Mouse (Mus musculus) spleen, postnatal 4 days (tissue): ENCODE measurements around the gene Acap3.

ENCODE experiments used
- DNase-seq, 2 experiments: peaks; one replicate each; pipeline ENCODE4 v3.0.0; 2022; ENCODE audit warnings: low spot score in 2 of 2

The Acap3 gene

DNA sequence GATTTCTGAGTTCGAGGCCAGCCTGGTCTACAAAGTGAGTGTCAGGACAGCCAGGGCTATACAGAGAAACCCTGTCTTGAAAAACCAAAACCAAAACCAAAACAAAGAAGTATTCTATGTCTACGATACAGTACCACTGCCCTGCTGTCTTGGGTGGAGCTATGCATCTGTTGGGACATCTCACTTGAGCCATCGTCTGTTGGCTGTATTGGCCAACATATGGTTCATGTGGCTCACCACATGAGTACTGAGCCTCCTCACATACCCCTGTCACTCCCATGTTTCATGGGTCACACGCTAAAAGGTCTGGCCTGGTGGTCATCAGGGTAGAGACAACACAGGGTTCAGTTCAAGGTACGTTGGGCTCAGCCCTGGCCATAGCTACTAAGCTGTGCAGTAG, 5.3 kb upstream of the Acap3 start:
- DNase-seq, result no peak

DNA sequence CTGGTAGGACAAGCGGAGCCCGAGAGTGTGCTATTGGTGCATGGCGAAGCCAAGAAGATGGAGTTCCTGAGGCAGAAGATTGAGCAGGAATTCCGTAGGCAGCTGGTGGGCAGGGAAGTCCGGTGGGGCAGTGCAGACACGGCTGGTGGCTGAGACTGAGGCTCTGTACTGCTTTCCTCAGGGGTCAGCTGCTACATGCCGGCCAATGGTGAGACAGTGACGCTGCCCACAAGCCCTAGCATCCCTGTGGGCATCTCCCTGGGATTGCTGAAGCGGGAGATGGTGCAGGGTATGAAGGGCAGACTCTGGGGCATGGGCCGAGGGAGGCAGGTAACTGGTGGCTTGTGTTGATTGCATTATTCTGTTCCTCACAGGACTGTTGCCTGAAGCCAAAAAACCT, 3.9 kb upstream of the Acap3 start:
- DNase-seq, result peak; percentile 10 to 53

DNA sequence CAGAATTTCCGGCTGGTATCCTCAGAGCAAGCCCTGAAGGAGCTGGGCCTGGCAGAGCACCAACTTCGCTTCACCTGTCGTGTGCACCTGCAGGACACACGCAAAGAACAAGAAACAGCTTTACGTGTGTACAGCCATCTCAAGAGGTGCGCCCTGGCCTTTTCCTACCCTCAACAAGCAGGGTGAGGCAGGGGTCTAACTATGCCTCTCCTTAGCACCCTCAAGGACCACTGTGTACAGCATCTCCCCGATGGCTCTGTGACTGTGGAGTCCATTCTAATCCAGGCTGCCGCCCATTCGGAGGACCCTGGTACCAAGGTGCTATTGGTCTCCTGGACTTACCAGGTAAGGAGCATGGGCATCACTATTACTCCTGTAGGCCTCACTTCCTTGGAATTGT, 3.4 kb upstream of the Acap3 start:
- DNase-seq, result peak; percentile 10 to 53

DNA sequence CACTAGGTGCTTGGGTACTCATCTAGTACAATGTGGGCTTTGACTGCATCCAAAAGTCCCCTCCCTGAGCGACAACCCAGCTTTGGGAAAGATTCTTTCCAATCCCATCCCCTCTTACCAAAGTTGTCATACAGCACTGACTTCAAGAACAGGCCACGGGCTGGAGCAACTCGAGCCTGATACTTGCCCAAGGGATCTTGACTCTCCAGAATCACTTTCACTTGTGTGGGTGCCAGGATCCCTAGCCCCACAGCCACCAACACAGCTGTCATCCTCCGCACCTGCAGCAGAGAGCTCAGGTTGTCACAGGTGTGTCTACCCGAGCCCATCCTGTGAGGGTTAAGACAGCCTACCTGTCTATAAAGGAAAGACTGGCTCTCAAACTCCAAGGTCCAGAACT, 2.3 kb upstream of the Acap3 start:
- peak in 1 of 2 experiments; percentile 56 for DNase-seq

DNA sequence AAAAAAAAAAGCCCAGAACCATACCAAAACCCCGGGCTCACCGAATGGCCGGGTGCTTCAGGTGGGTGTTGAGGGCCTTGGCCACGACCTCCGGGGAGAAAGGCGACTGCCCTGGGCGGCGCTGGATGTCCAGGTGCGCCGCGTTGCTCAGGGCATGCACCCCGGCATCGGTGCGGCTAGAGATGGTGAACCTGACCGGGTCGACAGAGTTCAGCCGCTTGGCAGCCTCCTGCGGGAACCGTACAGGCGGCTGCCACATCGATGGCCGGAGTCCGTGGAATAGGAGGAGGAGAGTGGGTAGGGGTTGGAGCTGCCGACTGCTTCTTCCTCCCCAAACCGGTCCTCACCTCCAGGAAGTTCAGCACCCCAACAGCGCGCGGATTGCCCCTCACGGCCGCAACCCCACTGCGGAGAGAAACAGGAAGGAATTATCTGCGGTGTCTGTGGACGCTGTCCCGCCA, 581 bp upstream of the Acap3 start:
- DNase-seq, result peak in 1 of 2 experiments; percentile 77

DNA sequence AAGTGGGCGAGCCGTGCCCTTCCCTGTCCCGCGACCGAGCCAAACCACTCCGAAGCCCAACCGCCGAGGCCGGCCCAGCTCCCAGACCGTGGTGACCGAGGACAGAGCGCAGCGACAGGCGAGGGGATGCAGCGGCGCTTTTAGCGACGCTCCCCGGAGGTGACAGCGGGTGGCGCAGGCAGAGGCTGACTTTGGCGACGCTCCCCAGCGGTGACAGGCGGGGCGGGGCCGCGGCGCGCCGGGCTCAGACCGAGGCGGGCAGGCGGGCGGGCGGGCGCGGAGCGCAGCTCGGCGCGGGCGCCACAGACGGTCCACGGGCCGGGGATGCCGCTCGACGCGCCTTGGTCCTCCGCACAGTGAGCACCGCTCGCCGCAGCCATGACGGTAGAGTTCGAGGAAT, 395 bp downstream of the Acap3 start:
- DNase-seq, result peak; percentile 89 to 94

DNA sequence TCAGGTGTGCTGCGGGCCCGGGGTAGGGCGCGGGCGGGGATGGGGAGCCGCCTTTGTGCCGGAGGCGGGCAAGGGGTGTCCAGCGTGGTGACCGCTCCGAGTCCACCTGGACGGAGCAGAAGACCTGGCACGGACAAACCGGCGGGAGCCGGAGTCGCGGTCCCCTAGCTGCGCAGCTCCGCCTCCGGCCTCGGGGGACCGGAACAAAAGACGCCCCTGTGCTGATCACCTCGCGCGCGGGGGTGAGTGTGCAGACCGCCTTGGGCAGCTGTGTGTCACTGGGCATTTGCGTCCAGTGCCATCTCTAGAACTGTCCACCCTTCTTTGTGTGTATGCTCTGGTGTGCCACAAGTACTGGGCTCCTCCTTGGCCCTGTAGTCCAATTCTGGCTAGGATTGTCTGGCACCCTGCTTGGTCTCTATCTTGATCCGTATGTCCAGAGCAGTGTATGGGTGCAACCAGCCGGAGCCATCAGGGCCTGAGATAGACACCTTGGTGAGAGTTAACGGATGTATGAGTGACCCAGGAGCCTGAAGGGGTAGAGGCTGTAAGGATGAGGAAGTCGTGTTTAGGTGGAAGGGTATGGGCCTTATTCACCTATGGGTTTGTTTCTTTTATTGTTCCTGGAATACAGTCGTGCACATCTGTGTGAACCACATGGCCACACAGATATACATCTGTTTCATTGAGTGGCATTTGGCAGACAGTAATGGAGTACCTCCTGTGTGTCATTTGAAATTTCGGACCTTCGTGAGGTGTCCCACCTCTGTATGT, 1.0 kb downstream of the Acap3 start:
- DNase-seq, result peak; percentile 56 to 84

DNA sequence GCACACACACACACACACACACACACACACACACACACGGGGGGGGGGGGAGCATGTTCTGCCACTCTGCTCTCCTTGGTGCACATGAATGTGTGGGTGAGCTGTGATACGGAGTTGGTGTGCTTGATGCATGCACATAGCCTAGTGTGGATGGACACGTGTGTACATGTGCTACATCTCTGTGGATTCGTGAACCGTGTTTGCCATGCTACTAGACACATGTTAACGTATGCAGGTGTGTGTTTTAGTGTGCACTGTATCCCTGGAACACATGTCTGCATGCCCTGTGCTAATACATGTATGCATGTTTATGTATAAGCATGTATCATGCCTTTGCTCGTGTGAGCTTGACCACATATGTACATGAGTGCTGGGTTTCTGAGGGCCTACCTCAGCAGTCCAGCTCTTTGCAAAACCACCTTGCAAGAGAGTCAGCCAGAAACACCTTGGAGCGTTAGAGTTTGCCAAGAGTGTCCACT, 1.6 kb downstream of the Acap3 start:
- peak in 1 of 2 experiments; percentile 57 for DNase-seq

DNA sequence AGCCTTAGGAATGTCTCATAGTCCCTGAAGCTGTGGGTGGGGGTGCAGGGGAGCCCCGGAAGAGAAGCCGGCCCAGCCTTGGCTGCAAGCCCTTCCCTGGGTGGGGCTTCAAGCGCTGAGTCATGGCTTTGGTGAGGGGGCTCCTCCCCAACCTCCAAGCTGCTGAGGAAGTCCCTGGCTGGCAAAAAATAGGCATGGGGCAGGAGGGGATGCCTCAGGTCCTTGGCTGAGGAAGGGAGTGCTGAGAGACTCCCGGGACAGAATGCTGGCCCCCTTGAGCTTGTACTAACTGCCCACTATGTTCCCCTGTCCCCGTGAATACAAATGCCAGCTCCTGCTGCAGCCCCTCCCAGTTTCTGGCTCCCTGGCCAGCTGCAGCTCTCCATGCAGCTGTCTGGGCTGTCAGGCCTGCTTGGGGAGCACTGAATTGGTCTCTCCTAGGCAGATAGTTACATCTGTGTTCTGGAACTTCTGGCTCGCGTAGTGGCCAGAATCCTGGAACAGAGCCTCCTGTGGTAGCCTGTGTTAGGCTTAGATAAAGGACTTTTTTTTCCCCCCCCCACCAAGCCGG, 2.8 kb downstream of the Acap3 start:
- peak; percentile 80 to 83 for DNase-seq

DNA sequence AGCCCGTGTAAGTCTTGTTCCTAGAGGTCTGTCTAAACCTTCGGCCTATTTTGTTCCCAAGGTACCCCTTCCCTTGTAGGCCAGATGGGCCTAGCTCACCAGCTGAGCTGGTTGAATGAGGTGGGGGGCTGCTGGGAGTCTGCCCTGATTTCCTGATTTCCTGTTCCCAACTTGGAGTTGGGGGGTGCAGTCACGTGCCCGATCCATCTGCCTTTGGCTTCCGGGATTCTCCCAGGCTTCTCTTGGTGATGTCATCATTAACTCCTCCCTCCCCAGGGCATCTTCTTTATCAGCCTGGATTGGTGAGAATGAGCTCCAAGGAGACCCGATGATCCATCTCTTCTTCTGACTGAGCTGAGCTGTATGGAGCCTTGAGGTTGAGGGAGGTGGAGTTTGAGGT, 3.6 kb downstream of the Acap3 start:
- DNase-seq, result peak; percentile 13 to 59

DNA sequence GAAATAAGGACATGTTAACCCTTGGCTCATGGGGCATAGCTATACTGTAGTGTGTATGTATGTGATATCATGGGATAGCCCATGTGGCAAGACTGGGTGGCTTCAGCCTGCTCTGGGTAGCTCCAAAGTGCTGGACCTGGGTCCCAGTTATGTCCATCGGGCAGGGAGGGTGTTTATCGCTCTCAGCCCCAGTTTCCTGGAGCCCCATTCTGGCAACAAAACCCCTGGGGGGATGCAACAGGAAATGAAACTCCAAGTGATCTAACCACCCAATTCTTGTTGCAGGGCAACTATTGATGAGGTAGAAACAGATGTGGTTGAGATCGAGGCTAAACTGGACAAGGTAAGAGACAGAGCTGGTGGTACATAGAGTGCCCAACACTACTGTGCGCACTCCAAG, 4.2 kb downstream of the Acap3 start:
- peak in 1 of 2 experiments; percentile 65 for DNase-seq

DNA sequence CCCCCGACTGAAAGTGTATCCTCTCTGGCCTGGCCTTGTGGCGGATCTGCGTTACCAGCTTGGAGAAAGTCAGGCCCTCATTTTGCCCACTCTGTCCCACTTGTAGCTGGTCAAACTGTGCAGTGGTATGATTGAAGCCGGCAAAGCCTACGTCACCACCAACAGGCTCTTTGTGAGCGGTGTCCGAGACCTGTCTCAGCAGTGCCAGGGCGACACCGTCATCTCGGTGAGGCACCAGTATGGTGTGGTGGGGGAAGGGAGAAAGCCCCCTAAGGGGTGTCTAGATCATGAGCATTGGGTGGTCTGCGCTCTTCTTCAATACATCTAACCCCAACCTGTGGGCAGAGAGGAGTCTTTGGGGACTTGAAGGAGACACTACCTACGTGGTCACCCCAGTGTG, 4.8 kb downstream of the Acap3 start:
- DNase-seq, result peak in 1 of 2 experiments; percentile 57

DNA sequence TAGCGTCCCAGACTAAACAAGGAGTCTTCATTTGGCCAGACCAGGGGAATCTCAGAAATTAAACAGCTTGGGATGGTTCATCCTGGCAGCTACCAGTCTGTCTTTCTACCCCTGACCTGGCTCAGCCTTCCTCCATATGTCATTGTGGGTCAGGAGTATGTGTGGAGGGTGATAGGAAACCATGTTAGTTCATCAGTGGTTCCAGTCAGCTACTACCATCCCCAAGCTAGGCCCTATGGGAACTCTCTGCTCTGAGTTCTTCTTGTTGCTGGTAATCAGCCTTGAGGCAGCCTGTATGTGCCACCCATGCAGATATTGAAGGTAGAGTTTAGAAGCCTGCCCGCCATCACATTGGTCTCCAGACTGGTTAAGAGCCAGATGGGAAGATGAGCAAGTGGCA, 6.7 kb downstream of the Acap3 start:
- peak in 1 of 2 experiments; percentile 39 for DNase-seq

DNA sequence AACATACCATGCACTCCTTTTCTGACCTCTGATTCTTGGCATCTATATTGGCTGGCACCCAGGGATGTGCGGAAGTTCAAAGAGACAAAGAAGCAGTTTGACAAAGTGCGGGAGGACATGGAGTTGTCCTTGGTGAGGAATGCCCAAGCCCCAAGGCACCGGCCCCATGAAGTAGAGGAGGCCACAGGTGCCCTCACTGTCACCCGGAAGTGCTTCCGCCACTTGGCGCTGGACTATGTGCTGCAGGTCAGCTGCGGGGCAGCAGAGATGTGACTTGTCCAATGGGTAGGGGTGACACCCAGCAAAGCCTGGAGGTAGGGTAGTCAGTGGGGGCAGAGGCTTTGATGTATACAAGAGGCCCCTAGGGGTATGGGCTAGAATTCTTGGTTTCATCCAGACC, 7.7 kb downstream of the Acap3 start:
- peak in 1 of 2 experiments; percentile 58 for DNase-seq

DNA sequence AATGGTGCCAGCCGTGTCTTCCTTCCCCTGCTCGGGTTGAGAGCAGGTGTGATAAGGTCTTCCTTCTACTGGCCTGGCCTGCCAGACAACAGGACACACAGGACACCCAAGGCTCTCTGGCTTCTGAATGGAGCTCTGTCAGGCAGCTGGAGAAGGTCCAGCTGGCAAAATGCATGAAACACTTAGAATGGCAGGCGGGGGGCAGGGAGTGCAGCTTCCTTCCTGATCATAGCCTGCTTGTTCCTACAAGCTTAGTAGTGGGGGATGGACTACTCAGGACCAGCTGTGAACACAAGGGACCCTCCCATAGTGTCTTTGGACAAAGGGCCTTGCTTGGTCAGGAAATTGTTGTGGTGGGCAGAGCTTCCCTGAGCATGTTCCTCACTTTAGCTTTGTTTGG, 9.6 kb downstream of the Acap3 start:
- DNase-seq, result peak in 1 of 2 experiments; percentile 52

DNA sequence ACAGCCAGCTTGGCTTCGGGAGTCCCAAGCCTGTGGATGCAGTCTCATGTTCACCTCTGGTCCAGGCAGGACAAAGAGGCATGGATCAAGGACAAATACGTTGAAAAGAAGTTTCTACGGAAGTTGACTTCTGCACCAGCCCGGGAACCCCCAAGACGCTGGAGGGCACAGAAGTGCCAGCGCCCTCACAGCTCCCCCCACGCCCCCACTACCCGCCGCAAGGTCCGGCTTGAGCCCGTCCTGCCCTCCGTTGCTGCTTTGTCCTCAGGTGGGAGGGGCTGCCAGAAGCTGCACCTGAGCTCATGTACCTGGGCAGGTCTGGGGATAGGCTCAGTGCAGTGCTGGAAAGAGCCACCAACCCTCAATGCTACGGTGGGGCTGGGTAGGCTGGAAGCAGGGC, 11.6 kb downstream of the Acap3 start:
- DNase-seq, result peak in 1 of 2 experiments; percentile 63

DNA sequence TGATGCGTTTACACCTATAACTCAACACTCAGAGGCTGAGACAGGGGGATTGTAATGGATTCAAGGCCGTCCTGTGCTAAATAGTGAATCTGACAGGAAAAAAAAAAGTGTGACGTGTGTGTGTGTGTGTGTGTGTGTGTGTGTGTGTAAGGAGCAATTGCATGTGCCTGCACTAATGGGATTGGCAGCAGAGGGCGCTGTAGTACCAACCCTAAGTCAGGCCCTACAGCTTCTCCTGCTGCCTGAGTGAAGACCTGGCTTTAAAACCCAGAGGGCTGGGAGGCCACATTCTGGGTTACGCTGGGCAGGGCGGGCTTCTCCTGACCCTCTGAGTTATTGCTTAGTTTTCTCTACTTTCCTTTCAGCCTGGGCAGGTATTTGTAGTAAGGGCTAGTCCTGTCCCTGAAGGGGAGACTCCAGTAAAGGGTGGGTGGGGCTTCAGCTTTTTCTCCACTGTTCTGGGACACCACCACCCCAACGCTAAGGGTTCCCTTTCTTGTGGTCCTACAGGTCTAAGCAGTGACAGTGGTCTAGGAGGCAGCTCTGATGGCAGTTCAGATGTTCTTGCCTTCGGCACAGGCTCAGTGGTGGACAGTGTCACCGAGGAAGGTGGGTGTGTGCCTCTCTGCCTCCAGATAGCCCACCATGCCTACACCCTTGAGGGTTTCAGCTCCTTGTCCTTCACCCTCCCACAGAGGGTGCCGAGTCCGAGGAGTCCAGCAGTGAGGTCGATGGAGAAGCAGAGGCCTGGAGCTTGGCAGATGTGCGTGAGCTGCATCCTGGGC, 12.9 kb downstream of the Acap3 start:
- DNase-seq, result peak; percentile 22 to 68

DNA sequence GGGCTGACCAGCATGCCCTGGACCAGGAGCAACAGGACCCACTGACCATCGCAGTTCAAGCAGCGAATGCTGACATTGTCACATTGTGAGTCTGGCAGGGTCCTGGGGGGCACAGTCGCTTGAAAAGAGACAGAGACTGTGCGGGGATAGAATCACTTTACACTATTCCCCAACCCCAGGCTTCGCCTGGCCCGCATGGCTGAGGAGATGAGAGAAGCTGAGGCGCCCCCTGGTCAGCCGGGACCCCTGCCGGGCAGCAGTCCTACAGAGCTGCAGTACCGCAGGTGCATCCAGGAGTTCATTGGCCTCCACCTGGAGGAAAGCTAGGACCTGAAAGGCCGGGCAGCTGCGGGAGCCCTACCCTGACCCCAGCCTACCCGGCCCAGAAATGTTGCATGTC, 14.0 kb downstream of the Acap3 start:
- peak in 1 of 2 experiments; percentile 59 for DNase-seq

DNA sequence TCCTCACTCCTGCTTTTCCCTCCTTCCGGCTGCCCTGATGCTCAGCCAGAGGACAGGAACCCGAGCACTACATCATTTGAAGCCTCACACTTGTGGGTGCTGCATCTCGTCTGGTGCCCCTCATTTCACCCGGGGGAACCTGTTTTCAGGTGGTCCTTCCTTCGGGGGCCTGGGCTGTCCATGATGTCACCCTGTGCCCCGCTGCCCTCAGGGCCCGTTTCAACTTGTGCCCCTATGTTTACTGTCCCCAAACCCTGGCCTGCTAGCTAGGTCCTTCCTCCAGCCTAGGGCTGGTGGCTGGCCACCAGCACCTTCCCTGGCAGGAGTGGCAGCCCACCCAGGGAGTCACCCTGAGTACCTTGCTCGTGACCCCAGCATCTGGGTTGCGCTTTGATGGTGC, 14.5 kb downstream of the Acap3 start:
- DNase-seq, result peak in 1 of 2 experiments; percentile 58

DNA sequence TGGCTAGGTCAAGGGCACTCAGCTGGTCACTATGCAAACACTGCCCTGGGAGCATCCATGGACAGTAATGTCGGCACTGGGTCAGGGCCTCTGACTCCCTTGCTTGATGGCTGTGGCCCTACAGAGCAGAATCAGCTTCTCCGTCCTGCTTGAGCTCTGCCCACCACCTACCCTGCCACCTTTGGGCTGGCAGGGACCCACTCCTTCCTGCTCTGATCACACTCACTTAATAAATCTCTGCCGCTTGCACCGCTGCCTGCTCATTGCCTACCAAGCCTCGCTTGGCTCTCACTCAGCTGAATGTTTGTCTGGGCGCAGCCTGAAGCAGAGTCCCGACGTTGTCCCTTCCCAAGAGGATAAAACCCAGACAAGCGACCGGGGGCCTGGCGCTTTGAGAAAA, 15.4 kb downstream of the Acap3 start:
- peak in 1 of 2 experiments; percentile 55 for DNase-seq

DNA sequence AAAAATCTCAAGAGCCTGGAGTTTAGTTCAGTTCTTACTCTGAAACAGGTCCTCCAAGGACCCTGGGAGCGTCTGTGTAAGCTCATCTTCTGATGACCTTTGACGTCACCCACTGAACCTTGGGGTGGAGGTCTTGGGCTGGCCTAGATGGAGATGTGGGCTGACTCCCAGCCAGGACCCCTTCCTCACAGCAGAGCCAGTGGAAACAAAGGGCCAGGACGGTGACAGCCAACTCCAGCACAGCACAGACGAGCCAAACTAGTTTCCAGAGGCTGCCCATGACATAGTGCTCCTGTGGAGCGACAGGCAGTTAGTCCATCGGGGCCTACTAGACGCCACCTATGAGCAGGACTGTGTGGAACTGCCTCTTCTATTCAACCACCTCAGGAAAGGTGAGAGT, 16.7 kb downstream of the Acap3 start:
- no peak for DNase-seq

DNA sequence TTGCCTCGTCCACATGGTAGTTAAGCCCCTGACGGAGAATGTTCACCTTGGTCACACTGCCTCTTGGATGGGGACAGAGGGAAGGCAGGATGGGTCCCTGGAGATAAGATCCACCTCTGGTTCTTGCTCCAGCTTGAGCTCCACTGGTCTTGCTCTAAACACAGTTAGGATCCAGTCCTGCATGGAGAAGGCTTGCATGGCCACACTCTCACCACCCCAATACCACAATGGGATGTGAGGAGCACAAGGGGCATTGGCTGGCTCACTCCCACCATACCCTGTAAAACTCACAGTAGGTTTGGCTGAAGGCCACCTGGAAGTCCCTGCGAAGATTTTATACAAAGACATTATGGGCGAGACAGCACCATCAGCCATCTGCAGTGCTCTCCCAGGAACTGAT, 17.1 kb downstream of the Acap3 start:
- DNase-seq, result peak in 1 of 2 experiments; percentile 57
